Mouse (Mus musculus): ENCODE measurements around the gene Doc2a. TPM values are rescaled to one million over a fixed set of nuclear protein-coding genes. Genes with fewer than 3 reads are reported as not detected.

Doc2a gene
- total RNA-seq, 2 experiments from 2014 or later, result 15.8 to 18.5 TPM

- DNase-seq (ENCODE audit: low spot score in 2 of 2), result no peak
These were observed 24.0 kb upstream of the Doc2a start for GRCm38 (mm10) chr7:126823202-126823711.

GRCm38 (mm10) chr7:126823940-126824339, 23.3 kb upstream of the Doc2a start:
- no peak for DNase-seq (ENCODE audit: low spot score in 2 of 2)

DNA sequence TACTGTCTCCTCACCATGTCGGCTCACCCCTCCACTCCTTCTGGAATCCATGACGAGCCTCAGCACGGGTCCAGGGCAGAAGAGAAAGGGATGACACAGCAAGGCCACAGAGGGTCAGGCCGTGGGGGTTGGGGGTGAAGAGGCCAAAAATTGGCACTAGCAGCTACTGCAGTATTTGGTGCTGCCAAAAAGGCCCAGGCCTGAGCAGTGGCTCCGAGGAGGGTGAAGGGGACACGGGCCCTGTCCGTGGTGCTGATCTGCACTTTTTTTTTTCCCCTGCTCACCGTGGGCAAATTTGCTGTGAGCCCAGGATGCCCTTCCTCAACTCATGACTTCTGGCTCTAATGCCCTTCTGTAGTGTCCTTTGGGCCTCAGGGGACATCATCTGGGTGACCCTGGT, 21.8 kb upstream of the Doc2a start:
- no peak for DNase-seq (ENCODE audit: low spot score in 2 of 2)

GRCm38 (mm10) chr7:126825952-126826351, 21.3 kb upstream of the Doc2a start:
- no peak for DNase-seq (ENCODE audit: low spot score in 2 of 2)

- DNase-seq (ENCODE audit: low spot score in 2 of 2), result no peak
These were observed 15.7 kb upstream of the Doc2a start, which contains the start of gene 4930451I11Rik for GRCm38 (mm10) chr7:126831539-126831938. TSS of gene 4930451I11Rik (minus strand) at chr7:126831639.

- peak; percentile 72 to 86 for DNase-seq (ENCODE audit: low spot score in 2 of 2)
These were observed 15.1 kb upstream of the Doc2a start for GRCm38 (mm10) chr7:126832036-126832598.

- no peak for DNase-seq (ENCODE audit: low spot score in 2 of 2)
These were observed 13.9 kb upstream of the Doc2a start for GRCm38 (mm10) chr7:126833294-126833693.

DNA sequence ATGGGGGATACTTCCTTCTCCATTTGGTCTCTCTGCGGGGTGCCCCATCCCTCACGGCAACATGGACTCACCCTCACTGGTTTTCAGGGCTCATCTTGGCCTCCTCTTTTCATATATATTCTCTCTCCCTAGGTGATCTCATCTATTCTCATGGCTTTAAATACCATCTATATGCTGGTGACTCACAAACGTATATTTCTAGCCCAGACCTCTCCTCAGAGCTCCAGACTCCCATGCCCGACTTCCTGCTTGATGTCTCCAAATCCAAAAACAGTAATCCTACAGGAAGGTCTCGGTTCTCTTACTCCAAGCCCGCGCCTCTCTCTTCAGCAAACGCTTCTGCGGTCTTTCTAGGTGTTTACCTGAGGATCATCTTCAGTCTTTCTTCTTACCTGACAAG, 3.9 kb upstream of the Doc2a start:
- no peak for DNase-seq (ENCODE audit: low spot score in 2 of 2)

DNA sequence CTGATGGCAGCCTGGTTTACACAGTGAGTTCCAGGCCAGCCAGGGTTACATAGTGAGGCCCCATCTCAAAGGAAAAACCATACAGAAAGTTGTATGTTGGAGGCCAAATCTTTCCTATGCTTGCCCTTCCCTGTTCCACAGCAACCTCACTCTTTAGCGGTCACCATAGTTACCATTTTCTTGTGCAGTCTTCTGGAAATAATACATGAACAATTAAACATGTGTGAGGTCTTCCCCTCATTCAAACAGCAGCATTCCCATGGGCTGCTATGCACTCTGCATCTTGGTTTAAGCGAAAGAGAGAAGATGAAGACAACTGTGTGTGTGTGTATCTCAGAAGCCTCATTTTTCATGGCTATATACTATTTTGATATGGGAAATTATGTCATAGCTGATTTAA, 1.7 kb upstream of the Doc2a start:
- no peak for DNase-seq (ENCODE audit: low spot score in 2 of 2)

- DNase-seq (ENCODE audit: low spot score in 2 of 2), result no peak
These were observed 494 bp downstream of the Doc2a start for GRCm38 (mm10) chr7:126847421-126848398.

- DNase-seq (ENCODE audit: low spot score in 2 of 2), result no peak
These were observed 1.6 kb downstream of the Doc2a start for GRCm38 (mm10) chr7:126848794-126849193.

- DNase-seq (ENCODE audit: low spot score in 2 of 2), result no peak
These were observed 2.9 kb downstream of the Doc2a start for GRCm38 (mm10) chr7:126850161-126850560.

DNA sequence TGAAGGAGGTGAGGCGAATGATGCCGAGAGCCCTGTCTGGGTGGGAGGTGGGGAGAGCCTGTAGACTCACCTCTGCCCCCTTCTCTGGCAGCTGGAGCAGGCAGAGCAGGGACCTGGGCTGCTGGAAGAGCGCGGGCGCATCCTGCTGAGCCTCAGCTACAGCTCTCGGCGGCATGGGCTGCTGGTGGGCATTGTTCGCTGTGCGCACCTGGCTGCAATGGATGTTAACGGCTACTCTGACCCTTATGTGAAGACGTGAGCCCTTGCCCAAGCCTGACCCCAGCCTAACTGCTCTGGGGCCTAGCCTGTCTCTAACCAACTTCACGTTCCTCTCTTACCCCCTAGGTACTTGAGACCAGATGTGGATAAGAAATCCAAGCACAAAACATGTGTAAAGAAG, 4.0 kb downstream of the Doc2a start:
- no peak for DNase-seq (ENCODE audit: low spot score in 2 of 2)

DNA sequence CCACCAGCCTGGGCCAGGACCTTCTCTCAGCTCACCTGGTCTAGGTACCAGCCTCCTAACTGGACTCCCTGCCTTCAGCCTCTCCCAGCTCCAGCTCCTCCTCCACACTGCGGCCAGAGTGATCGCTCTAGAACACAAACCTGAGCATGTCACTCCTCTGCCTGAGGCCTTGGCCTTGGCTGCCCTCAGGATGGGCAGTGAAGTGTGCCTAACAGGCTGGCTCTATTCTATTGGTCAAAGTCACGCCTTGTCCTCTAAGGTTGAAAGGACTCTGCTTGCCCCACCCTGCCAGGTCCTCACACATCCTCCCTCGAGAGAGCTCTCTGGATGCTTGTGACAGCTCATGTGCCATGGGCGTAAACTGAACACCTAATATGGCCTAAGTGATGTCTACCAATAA, 6.2 kb downstream of the Doc2a start:
- no peak for DNase-seq (ENCODE audit: low spot score in 2 of 2)

DNA sequence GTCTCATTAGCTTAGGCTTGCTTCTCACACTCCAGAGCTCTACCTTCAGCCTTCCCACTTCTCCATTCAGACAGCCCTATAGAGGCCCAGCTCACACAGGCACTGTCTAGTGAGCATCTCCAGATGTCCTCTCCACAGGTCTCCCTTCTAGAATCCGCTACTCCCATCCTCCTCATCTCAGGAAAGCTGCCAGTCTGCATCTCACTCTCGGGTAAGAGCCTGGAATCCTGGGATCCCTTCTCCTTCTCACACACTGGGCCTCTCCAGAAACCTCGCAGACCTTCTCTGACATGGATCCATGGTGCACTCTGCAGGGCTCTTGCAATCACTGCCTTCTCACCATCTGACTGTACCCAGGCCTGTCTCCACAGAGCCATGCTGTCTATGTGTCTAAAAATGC, 8.4 kb downstream of the Doc2a start:
- DNase-seq (ENCODE audit: low spot score in 2 of 2), result no peak

- no peak for DNase-seq (ENCODE audit: low spot score in 2 of 2)
These were observed 9.7 kb downstream of the Doc2a start for GRCm38 (mm10) chr7:126856741-126857420.

DNA sequence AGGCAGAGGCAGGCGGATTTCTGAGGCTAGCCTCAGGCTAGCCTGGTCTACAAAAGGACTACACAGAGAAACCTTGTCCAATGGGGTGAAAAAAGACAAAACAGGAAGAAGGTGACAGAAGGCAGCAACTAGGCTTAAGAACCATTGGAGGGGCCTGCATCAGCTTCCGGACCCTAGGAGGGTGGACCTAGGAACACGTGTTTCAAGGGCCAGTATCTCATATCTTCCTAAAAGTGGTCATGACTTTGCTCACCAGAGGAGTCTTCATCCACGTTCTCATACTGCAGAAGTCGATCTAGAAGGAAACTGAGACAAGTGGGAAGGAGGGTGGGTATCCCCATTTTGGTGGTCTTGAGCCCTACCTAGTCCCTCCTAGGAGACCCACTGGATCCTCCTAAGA, 13.8 kb downstream of the Doc2a start:
- DNase-seq (ENCODE audit: low spot score in 2 of 2), result no peak

GRCm38 (mm10) chr7:126861429-126862130, 14.4 kb downstream of the Doc2a start, which contains the start of gene Hirip3:
TSS of gene Hirip3 (plus strand) at chr7:126861972.
- peak; percentile 94 to 96 for DNase-seq (ENCODE audit: low spot score in 2 of 2)

DNA sequence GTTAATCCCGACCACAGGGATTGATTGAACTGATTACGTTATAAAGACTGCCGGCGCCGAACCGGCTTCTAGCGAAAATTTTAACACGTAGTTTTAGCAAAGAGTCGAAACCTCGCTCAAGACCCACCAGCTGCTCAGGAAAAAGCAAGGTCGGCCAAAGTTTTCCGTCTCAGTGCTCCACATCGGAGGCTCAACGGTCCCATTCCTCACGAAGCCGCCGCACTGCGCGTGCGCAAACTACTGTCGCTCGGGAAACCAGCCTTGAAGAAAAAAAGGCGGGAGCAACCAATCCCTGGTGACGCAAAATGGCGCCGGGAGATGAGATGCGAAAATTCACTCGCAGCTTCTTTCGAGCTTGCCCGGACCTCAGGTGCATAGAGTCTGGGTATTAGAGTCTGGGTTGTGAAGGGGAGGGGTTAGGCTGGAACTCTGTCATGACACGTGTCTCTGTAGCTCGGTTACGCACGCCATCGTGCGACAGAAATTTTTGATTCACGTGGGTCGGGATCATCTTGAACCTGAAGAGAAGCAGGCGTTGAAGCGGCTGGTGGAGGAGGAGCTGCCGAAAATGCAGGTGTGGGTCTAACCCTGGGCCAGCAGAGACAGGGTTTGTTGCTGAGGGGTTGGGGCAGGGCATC, 15.1 kb downstream of the Doc2a start, which contains the start of gene Ino80e:
Ino80e (minus strand) TSS at position 231 of the 638 bp plus-strand sequence.
- DNase-seq (ENCODE audit: low spot score in 2 of 2), result peak; percentile 92 to 96

- no peak for DNase-seq (ENCODE audit: low spot score in 2 of 2)
These were observed 16.6 kb downstream of the Doc2a start for GRCm38 (mm10) chr7:126863791-126864190.

All from layer of hippocampus, adult 18-20 months (tissue).